Mouse (Mus musculus) left cerebral cortex, postnatal 25 days (tissue): ENCODE data around the gene Bcl2. TPM values are rescaled to one million over a fixed set of nuclear protein-coding genes. Genes with fewer than 3 reads are reported as not detected.

Experiments used
- microRNA-seq, 2 experiments: library from miRNA; unstranded; fragments of <30 nt; microRNA quantifications; one replicate each; pipeline ENCODE4 v1.2.0; 2022
- total RNA-seq, 2 experiments: library from RNA; stranded (reverse); gene quantifications; 2 replicates each; pipeline ENCODE4 v1.2.3; 2021

The Bcl2 gene
- total RNA-seq, 2 experiments from 2014 or later, result 15.5 to 16.1 TPM

Small RNA genes lying within 50 kb of the gene (microRNA-seq; reads per million reads assigned to microRNA genes)
- 0 reads per million in 2 experiments for gene Mir3473f

Other genes with a start within 250 kb of the Bcl2 start
- gene Kdsr, start 45.5 kb upstream of the Bcl2 start, total RNA-seq, result 10 to 100 TPM; 24.4 to 25.9 TPM
- 10 to 100 TPM; 51.5 to 56.4 TPM for gene Vps4b, start 82.5 kb upstream of the Bcl2 start, total RNA-seq
- gene Serpinb5, start 146.9 kb upstream of the Bcl2 start, total RNA-seq, result under 1 TPM in 1 of 2 experiments, not detected in 1; 0.23 TPM
- gene Serpinb12, start 220.2 kb upstream of the Bcl2 start, total RNA-seq, result not detected